Mouse (Mus musculus): ENCODE data around the gene Zfp982.
"Not testable (repeated sequence)": the region's sequence is repeated elsewhere in the genome, so short reads cannot be mapped to it uniquely, and the experiment has no call there.

DNA sequence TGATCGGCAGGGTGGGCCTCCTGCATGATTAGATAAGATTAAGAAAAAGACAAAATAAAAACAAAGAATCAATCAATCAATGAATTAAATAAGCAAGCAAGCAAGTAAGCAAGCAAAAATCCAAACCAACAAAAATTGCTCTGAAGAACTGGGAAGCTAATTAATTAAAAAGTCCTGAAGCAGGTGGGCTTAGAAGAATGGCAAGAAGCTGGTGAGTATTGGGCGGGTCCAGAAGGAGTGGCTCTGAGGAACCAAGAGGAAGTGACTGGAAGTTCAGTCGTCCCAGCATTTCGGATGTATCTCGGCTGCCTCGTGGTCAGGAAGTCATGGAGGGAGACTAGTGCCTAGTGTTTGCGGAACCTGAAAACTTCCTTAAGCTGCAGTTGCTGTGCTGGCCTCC lies at the start of gene Zfp982:
- TF ChIP-seq POLR2A (IDR thresholded peaks at IDR 0.05; ENCODE audit: borderline replicate concordance, low read depth, low read length); CTCF (IDR thresholded peaks at IDR 0.05; ENCODE audit: low read depth, low read length): not testable (repeated sequence)
